Mouse (Mus musculus) WW6 (cell line): ENCODE results near the gene Samhd1.
"Not testable (repeated sequence)": the region's sequence is repeated elsewhere in the genome, so short reads cannot be mapped to it uniquely, and the experiment has no call there.

ENCODE experiments used
- DNase-seq: peaks from one replicate; pipeline ENCODE4 v3.0.0-alpha.2; 2013; ENCODE audit warnings: low read depth, low spot score

Gene Samhd1

DNA sequence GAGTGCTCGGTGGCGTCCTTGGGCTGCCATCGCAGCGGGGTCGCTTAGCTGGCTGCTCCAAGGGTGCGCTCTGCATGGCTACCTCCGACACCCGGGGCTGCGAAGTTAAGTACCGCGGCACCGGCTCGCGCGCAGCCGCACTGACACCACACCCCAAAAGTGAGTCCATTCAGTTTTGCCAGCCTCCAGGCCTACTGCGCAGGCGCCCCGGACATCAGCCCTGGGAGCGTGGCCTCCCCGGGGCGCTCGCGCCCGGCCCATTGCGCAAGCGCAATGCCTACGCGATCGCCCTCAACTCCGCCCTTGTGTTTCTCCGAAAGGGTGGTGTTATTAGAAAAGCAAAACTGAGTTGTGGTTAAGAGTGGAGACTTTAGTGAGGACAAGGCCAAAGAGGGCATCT, at the start of gene Samhd1:
Gene Samhd1, minus strand, starts transcription at position 252 of the 400 bp plus-strand sequence.
- DNase-seq: peak; percentile 90

DNA sequence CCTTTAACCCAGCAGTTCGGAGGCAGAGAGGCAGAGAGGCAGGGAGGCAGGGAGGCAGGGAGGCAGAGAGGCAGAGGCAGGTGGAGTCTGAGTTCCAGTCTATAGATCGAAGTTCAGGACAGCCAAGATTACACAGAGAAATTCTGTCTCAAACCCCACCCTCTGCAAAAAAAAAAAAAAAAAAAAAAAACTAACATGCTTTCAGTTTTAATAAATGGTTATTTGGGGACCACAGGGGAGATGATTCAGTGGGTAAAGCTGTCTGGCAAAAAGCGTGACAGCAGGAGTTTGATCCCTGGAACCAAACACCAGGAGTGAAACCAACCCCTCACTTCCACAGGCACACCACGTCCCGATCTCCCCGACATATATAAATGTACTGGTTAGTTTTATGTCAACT, 43.1 kb upstream of the Samhd1 start:
- no peak for DNase-seq

DNA sequence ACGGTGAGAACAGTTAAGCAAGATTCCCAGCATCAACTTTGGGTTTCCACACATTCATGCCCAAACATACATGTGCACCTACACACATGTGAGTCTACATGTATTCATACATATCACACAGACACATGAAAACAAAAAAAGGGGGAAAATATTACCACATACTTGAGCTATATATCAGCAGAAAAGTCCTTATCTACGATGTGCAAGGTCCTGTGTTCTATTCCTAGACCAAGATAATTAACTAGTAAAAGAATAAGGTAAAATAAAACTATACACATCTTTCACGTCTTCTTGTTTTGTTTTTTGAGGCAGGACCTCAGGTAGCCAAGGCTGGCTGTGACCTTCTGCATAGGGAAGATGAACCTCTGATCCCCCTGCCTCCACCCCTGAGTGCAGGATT, 41.2 kb upstream of the Samhd1 start:
- DNase-seq: no peak

DNA sequence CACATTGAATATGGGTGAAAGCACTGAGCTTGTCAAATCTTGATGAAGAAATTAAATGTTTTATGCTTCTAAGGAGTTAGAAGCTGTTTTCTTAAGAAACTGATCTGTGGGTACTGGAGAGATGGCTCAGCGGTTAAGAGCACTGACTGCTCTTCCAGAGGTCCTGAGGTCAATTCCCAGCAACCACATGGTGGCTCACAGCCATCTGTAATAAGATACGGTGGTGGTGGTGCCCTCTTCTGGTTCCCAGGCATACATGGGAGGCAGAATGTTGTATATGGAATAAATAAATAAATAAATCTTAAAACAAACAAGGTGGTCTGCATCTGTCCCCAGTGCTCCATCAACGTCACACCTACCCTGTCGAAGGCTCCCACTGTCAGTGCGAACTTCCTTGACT, 39.4 kb upstream of the Samhd1 start:
- no peak for DNase-seq

DNA sequence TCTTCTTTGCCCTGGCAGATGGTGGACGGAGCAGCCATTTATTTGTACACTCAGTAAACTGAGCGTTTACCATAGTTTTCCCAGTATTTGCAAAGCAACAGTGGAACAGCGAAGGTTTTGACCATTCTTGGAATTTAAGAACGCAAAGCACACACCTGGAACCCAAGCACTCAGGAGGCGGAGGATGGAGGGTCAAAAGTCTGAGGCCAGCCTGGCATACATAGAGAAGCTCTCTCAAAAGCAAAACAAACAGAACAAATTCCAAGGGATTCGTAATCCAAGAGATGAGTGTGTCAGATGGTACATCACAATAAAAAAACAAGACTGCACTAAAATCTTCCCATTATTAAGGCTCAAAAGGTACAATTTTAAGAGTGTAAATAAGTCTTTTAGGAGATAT, 38.5 kb upstream of the Samhd1 start:
- no peak for DNase-seq

DNA sequence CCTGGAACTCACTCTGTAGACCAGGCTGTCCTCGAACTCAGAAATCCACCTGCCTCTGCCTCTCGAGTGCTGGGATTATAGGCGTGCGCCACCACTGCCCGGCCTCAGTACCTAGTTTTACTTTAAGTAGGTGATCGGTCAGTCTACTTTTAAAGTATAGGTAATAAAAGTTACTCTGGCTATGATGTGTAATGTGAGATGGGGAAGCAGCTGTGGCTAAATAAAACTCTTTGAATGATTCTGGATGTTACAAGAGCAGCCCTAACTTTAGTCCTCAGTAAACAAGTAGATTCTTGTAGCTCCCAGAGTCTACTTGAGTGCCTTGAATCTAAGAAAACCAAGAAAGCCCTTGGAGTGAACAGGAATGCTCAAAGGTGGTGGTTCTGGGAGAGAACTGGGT, 37.9 kb upstream of the Samhd1 start:
- DNase-seq: no peak

DNA sequence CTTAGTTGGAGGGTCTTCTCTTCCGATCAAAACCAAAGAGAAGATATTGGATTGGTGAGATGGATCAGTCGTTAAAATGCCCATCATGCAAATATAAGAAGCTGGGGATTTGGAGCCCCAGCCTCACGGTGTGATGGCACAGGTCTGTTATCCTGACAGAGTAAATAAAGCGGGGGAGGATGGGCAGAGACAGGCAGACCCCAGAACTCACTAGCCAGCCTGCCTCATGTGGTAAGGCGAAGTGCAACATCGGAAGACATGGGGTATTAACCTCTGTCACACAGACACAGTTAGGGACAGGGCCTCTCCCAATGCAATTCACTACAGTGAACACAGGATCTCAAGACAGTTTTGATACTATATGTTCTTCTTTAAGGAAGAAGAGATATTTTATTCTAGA, 35.6 kb upstream of the Samhd1 start:
- DNase-seq: no peak

DNA sequence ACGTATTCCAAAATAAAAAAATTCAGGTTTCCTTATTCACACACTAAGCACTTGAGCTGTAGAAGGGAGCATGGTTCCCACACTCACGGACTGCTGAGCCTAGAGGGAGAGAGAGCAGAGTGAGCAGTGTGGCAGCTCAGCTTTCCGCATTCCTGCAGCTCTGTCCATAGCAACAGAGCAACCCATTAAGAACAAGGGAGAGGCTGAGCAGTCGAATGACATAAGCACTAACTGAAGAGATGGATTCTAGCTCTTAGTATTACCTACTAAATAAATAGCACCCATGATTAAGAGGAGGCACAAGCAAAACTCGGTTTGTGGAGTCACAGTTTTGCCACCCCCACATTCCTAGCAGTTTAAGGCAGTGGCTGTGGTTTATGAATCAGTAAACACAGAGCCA, 35.1 kb upstream of the Samhd1 start:
- no peak for DNase-seq

DNA sequence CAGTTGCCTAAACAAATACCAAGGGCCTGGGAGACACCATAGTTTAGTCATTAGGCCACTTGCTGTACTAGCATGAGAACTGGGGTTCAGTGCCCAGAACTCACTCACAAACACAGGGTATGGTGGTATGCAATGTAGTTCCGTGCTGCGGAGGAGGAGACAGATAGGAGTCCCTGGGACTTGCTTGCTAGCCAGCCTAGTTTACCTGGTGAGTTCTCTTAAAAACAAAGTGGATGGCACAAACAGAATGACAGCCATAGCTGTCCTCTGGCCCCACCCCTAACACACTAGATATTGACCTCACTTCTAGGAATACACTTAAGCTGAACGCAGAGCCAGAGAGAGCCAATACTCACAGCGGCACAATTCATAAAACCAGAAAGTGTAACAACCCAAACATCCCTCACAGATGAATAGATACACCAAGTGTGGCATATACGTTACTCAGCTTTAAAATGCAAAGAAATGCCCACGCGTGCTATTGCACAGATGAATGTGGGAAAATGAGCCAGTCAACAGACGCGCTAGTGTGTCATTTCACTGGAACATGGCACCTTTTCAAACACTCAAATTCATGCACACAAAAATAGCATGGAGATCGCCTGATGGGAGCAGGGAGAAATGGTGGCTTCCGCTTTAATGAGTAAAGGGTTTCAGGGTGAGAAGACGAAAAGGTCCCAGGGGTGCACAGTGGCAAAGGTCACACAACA, 31.5 kb upstream of the Samhd1 start:
- DNase-seq: no peak

DNA sequence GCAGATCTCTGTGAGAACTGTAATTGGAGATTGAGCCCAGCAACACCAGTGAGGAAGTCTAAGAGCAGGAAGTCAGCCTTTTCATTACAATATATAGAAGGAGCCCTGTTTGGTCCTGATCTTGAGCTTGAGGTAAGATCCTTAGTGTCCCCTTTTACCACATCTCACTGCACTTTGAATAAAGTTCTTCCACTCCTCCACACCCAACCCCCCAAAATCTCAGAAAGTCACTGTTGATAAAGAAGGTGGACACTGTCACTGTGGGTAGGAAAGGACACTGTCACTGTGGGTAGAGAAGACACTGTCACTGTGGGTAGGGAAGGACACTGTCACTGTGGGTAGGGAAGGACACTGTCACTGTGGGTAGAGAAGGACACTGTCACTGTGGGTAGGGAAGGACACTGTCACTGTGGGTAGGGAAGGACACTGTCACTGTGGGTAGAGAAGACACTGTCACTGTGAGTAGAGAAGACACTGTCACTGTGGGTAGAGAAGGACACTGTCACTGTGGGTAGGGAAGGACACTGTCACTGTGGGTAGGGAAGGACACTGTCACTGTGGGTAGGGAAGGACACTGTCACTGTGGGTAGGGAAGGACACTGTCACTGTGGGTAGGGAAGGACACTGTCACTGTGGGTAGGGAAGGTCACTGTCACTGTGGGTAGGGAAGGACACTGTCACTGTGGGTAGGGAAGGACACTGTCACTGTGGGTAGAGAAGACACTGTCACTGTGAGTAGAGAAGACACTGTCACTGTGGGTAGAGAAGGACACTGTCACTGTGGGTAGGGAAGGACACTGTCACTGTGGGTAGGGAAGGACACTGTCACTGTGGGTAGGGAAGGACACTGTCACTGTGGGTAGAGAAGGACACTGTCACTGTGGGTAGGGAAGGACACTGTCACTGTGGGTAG, 30.5 kb upstream of the Samhd1 start:
- not testable (repeated sequence) for DNase-seq

DNA sequence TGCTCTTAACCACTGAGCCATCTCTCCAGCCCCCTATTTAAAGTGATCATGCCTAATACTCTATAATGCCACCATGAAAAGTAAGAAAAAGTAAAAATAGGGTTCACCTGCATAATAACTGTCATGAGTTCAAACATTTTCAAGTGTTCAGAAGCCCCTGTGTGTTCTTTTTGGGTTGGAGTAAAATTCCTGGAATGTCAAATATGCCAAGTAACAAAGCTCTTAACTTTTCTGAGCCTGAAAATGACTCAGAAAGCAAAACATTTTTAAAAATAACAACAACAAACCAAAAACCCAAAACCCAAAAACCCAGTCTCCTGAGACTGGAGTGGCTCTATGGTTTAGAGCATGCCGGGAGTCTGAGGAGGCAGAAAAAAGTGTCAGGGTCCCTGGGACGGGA, 29.0 kb upstream of the Samhd1 start:
- DNase-seq: no peak

DNA sequence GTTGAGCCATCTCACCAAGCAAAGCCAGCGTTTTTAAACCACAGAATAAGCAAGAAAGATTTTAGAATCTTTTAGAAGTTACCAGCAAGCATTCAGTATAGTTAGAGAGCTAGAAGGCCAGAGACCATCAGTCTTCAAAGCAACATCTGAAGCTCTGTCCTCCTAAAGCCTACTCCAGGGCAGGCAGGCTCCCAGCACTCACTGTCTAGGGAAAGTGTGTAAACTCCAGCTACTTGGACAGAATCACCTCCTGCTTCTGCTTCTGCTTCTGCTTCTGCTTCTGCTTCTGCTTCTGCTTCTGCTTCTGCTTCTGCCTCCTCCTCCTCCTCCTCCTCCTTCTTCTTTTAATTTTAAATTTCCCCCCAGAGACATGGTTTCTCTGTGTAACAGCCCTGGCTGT, 21.0 kb upstream of the Samhd1 start:
- no peak for DNase-seq

DNA sequence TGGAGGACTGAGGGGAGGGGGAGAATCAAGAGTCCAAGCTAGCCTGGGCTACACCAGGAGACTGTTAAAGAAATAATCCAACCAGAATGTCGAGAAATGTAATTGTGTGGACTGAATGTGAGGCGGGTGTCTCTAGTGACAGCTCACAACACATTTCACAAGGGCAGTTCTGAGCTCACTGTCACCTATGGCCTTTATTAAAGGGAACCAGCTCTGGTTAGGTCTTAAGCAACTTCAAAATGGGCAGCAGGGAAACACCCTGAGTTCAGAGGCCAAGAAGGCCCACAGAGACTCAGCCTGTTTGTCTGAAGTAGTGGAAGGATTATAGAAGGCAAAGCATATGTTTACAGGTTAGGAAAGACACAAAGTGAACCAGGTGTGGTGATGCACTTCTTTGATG, 18.2 kb upstream of the Samhd1 start:
- DNase-seq: no peak

DNA sequence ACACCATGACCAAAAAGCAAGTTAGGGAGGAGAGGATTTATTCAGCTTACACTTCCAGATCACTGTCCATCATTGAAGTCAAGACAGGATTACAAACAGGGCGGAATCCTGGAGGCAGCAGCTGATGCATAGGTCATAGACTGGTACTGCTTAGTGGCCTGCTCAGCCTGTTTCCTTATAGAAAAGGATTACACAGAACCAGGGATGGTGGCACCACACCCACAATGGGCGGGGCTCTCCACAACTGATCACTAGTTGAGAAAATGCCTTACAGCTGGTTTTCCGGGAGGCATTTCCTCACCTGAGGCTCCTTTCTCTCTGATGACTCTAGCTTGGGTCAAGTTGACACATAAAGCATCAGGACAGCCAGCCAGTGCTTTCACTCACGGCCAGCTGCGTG, 13.4 kb upstream of the Samhd1 start:
- DNase-seq: no peak

DNA sequence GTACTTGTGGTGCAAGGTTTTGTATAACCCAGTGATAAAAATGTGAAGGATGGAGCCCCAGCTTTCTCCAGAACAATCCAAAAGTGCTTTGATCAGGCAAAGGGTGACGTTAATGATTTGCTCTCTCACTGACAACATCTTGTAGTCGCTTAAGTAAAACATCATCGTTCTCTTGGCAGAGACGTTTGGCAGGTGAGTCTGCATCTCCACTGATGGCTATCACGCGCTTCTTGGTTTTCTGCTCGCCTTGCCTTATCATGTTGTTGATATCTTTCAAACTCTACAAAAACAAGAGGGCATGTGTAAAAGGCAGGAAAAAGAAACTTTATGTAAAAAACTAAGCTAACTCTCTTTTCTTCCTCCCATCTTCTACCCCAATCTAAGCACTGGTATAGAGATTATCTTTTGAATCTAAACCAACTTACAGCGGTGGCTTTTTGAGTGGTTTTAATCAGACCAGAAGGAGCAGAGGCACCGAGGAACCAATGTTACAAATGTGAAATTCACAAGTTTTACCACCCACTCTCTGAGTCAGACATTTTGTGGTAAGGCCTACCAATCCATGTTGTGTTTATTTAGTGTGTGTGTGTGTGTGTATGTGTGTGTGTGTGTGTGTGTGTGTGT, 12.4 kb upstream of the Samhd1 start:
- DNase-seq: no peak

DNA sequence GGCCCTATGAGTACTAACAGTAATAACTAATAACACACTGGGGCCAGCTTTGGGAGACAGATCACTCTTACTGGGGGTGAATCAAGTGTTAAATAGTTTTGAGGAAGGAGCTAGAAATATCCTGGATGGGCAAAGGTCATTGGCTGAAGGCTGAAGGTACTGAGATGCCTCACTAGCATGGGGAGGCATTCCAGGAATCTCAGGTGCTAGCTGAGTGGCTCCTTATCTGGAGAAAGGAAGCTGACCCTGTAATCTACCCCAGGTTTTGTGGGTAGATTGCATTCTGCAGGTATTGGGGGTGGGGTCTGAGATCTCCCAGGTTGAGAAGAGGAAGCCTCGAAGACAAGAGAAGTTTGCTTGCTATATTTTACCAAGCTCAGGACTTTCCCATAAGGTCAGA, 10.1 kb upstream of the Samhd1 start:
- no peak for DNase-seq

DNA sequence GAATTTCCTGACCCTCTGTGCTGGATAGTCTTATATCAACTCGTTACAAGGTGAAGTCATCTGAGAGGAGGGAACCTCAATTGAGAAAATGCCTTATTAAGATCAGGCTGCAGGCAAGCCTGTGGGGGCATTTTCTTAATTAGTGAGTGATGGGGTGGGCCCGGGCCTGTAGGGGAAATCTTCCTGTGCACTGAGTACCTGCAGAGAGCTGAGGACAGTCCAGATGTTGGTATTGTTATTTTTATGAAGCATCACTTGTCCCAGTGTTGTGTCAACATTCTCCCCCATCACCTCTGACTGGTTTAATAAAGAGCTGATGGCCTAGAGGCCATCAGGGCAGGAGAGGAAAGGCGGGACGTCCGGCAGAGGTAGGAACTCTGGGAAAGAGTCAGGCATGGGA, 9.1 kb upstream of the Samhd1 start:
- no peak for DNase-seq

DNA sequence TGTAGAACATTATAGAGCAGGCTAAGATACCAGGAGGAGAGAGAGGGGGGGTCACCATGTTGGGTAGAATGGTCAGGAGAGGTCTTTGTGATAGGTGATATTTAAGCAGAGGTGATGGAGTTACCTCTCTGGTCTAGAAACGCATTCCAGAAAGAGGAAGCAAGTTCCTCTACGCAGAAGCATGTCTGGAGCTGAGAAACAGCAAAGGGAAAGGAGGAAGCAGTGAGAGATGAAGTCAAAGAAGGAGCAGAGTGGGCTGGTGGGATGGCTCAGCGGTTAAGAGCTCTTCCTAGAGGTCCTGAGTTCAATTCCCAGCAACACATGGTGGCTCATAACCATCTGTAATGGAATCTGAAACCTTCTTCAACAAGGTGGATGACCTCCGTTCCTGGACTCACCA, 6.9 kb upstream of the Samhd1 start:
- DNase-seq: no peak

DNA sequence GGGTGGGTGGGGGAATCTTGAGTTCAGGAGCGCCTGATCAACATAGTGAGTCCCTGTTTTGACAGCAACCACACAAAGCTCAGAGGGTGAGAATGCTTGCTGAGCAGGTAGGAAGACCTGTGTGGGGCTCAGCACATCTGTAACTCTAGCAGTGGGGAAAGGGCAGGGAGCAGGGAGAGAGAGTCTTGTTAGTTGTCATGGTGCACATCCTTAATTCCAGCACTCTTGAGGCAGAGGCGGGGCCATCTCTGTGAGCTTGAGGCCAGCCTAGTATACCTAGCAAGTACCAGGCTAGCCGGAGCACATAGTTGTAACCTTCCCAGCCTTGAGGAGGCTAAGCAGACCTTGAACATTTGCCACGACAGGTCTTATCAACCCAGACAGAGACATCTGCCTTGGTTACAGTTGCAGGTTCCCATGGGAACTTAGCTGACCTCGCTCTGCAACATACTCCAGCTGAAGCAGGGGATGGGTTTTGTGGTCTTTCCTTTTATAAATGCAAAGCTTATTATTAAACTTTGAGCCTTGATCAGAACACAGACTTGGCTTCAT, 4.3 kb upstream of the Samhd1 start:
- DNase-seq: no peak

DNA sequence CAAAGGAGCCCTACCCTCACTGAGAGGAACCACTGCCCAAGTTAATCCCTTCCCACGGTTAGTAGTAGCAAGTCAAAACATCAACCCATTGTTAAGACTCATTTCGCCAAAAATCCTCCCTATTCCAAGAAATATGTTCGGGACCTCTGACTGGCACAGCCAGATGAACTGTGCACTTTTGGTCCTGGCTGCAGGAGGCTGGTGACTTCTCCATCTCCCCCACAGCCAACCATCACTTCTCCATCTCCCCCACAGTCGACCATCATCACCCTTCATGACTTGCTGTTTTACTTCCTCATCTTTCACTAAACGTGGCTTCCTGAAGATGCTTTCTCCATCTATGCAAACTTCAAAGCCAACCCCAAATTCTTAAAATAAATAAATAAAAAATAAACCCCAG, 3.7 kb upstream of the Samhd1 start:
- no peak for DNase-seq

DNA sequence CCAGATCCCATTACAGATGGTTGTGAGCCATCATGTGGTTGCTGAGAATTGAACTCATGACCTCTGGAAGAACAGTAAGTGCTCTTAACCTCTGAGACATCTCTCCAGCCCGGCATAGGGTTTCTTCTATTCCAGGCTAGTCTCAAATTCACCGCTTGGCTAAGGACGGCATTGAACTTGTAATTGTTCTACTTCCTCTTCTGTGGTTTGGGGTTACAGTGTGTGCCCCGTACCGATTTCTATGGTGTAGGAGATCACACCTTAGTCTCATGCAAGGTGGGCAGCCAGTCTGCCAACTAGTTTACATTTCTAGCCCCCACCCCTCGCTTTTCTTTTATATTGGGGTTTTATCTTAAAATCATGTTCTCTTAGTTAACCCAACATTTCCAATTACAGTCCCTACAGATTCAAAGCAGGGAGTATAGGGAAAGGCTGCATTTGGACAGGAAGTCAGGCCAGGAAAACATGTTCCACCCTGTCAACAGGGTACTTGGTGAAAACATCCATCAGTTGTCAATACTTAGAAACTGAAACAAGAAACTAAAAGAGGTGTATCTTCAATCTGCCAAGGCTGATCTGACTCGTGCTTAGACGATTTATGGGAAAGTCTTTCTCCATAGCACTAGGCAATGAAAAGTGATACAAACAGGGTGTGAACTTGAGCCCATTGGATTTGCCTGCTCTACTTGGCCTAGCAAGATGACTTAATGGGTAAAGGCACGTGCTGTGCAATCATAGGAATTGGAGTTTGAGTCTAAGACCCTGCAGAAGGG, 3.1 kb upstream of the Samhd1 start:
- DNase-seq: no peak

DNA sequence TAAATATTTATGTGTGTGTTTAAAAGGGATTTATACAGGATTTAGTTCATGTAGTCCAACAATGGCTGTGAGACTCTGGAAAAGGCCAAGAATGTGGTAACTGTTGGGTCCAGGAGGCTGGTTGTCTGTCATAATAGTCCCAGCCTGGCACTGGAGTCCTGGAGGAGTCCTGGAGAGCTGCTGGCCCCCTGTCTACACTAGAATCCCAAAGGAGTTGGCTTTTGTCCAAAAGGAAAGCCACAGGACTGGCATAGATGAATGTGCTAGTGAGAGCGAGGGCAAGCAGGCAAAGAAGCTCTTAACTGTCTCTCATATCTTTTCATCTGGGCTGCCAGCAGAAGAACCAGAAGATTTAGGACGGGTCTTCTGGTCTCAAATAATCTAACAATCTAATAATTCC, 1.6 kb upstream of the Samhd1 start:
- no peak for DNase-seq
